Mouse (Mus musculus): ENCODE measurements around the gene Gtf2a2. TPM values are rescaled to one million over a fixed set of nuclear protein-coding genes. Genes with fewer than 3 reads are reported as not detected.

Gtf2a2 gene
- total and polyA plus RNA-seq, 2 experiments from 2014 or later, result 84.2 to 239 TPM

DNA sequence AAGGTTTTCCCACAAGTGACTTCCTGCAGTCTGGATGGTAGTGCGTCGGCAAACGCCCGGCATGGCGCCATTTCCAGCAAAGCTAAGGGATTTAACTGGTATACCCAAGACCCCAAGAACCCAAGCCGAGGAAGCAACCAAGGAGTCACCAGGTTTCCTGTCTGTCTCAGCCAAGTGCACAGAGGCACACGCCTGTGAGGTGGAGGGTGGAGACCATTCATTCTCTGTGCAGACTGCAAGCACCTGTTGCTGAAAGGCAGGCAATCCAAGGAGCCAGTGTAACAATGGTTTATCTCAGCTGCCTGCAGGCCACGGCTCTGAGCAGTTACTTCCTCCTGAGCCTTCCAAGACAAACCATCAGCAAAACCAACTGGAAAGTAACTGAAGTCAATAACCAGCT, 60.0 kb downstream of the Gtf2a2 start:
- Histone ChIP-seq H3K36me3 (ENCODE audit: insufficient read depth, low read length) (no peaks in the 10 kb centered on the region), H3K4me2 (ENCODE audit: low read depth, low read length) (no peak overlapping the region), H3K9me3 (ENCODE audit: low read length) (no peaks in the 10 kb centered on the region), H3K27ac (no peak overlapping the region), H3K9ac (replicated peaks; ENCODE audit: low read length) (no peak overlapping the region), H3K4me3 (ENCODE audit: low read length) (no peak overlapping the region), H3K4me1 (ENCODE audit: insufficient read depth, low read length) (no peaks in the 10 kb centered on the region), H3K27me3 (ENCODE audit: insufficient read depth, low read length) (no peaks in the 10 kb centered on the region)
- DNase-seq (ENCODE audit: low spot score) (no peak), ATAC-seq (no peak)
- TF ChIP-seq CTCF (IDR thresholded peaks at IDR 0.05; ENCODE audit: low read depth), result no peak
- WGBS, result 85% methylated on average over 8 of the region's 8 CpGs

Other genes with a start within 250 kb of the Gtf2a2 start
- gene Bnip2, start 23.1 kb upstream of the Gtf2a2 start, total RNA-seq (2014; rRNA removed), result 33.2 and 43.0 TPM in 2 replicates
- gene Bnip2, start 23.1 kb upstream of the Gtf2a2 start, polyA plus RNA-seq (2015; fragmentation: Nextera tagmentation; extraction: Ambion mirVana), result 44.3 and 48.5 TPM in 2 replicates
- gene Gcnt3, start 25.5 kb downstream of the Gtf2a2 start, total RNA-seq (2014; rRNA removed), result not detected in 2 replicates
- 0.03 TPM in 1 of 2 replicates, not detected in the other for gene Gcnt3, start 25.5 kb downstream of the Gtf2a2 start, polyA plus RNA-seq (2015; fragmentation: Nextera tagmentation; extraction: Ambion mirVana)
- 9.9 and 14.4 TPM in 2 replicates for gene Fam81a, start 130.0 kb downstream of the Gtf2a2 start, total RNA-seq (2014; rRNA removed)
- gene Fam81a, start 130.0 kb downstream of the Gtf2a2 start, polyA plus RNA-seq (2015; fragmentation: Nextera tagmentation; extraction: Ambion mirVana), result 16.3 and 17.7 TPM in 2 replicates
- gene Myo1e, start 194.8 kb downstream of the Gtf2a2 start, total RNA-seq (2014; rRNA removed), result 5.7 and 8.9 TPM in 2 replicates
- gene Myo1e, start 194.8 kb downstream of the Gtf2a2 start, polyA plus RNA-seq (2015; fragmentation: Nextera tagmentation; extraction: Ambion mirVana), result 5.4 and 6.5 TPM in 2 replicates

Measured in hindbrain, postnatal 0 days (tissue).